Mouse (Mus musculus): Measurements from ENCODE around the gene Ccser2. TPM values are rescaled to one million over a fixed set of nuclear protein-coding genes. Genes with fewer than 3 reads are reported as not detected.

Ccser2 gene
- total and polyA plus RNA-seq, 3 experiments: 3.0 to 4.2 TPM; not detected in 1

DNA sequence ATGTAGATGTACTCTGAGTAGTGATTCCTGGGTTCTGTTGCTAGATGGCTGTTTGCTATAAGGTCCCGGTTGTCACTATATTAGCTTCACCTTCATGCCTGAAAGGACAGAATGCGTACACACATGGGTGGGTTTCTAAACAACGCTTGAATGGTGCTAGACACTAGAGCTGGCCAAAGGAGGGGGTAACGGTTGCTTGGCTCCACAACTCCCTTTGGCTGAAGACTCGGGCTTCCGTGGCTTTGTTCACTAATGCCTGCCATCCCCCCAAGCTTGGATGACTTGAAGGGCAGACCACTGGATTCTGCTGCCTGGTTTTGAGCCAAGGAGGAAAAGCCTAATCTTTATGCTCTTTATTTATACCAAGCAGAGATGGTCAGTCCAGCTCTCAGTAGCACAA, 98.3 kb downstream of the Ccser2 start:
- DNase-seq (ENCODE audit: low read depth, low spot score): no peak
- H3K4me3 ChIP-seq (ENCODE audit: control insufficient read depth in 1 of 2, insufficient read depth in 1 of 2, low read depth in 2 of 2, low read length in 2 of 2): no peak overlapping the region
- H3K9me3 ChIP-seq (replicated peaks; ENCODE audit: insufficient read depth, low read length): no peaks in the 10 kb centered on the region
- H3K27ac ChIP-seq (ENCODE audit: control insufficient read depth, low read depth, low read length): no peak overlapping the region
- no peaks in the 10 kb centered on the region for H3K36me3 ChIP-seq (ENCODE audit: control insufficient read depth in 1 of 2, insufficient read depth in 2 of 2, low read length in 2 of 2)
- no peak for TF ChIP-seq ZNF384 (IDR thresholded peaks at IDR 0.05; ENCODE audit: low read depth, low read length)
- TF ChIP-seq JUND (IDR thresholded peaks at IDR 0.05; ENCODE audit: low read depth, low read length): no peak
- TF ChIP-seq ELF1 (IDR thresholded peaks at IDR 0.05; ENCODE audit: low read depth, low read length): no peak
- TF ChIP-seq ZMIZ1 (IDR thresholded peaks at IDR 0.05; ENCODE audit: low read depth, low read length): no peak
- no peak for TF ChIP-seq E2F4 (IDR thresholded peaks at IDR 0.05; ENCODE audit: borderline replicate concordance, low read depth, low read length)
- no peak for TF ChIP-seq CHD2 (IDR thresholded peaks at IDR 0.05; ENCODE audit: low read length)
- TF ChIP-seq UBTF (IDR thresholded peaks at IDR 0.05; ENCODE audit: borderline replicate concordance, insufficient read depth, low read depth, low read length): no peak
- no peak for TF ChIP-seq CTCF (IDR thresholded peaks at IDR 0.05 in 2 of 3, conservative IDR thresholded peaks at IDR 0.05 in 1 of 3; ENCODE audit: control insufficient read depth in 1 of 3, insufficient read depth in 1 of 3, low read depth in 2 of 3, low read length in 3 of 3, poor library complexity in 1 of 3, severe bottlenecking in 1 of 3)
- TF ChIP-seq MEF2A (IDR thresholded peaks at IDR 0.05; ENCODE audit: extremely low read depth, insufficient replicate concordance, low read depth, low read length, poor library complexity, severe bottlenecking): no peak
- no peak for TF ChIP-seq NELFE (IDR thresholded peaks at IDR 0.05; ENCODE audit: low read depth, low read length)
- TF ChIP-seq POLR2AphosphoS2 (IDR thresholded peaks at IDR 0.05; ENCODE audit: low read length): no peak
- TF ChIP-seq CHD1 (IDR thresholded peaks at IDR 0.05; ENCODE audit: low read depth, low read length): no peak
- no peaks in the 10 kb centered on the region for H3K79me2 ChIP-seq (ENCODE audit: control insufficient read depth, insufficient read depth, low read length, poor library complexity)
- H3K4me1 ChIP-seq (ENCODE audit: control insufficient read depth in 1 of 2, insufficient read depth in 2 of 2, low read length in 2 of 2): no peaks in the 10 kb centered on the region
- H3K9ac ChIP-seq (ENCODE audit: control insufficient read depth, low read depth, low read length, poor library complexity, severe bottlenecking): no peak overlapping the region
- no peaks in the 10 kb centered on the region for H3K27me3 ChIP-seq (ENCODE audit: control insufficient read depth in 1 of 2, insufficient read depth in 2 of 2, low read length in 2 of 2)

- H3K36me3 ChIP-seq (ENCODE audit: control insufficient read depth in 1 of 2, insufficient read depth in 2 of 2, low read length in 2 of 2): no peaks in the 10 kb centered on the region
- H3K9me3 ChIP-seq (replicated peaks; ENCODE audit: insufficient read depth, low read length): no peaks in the 10 kb centered on the region
- H3K79me2 ChIP-seq (ENCODE audit: control insufficient read depth, insufficient read depth, low read length, poor library complexity): no peaks in the 10 kb centered on the region
- H3K4me3 ChIP-seq (ENCODE audit: control insufficient read depth in 1 of 2, insufficient read depth in 1 of 2, low read depth in 2 of 2, low read length in 2 of 2): no peak overlapping the region
- no peak overlapping the region for H3K27ac ChIP-seq (ENCODE audit: control insufficient read depth, low read depth, low read length)
- no peak for TF ChIP-seq MEF2A (IDR thresholded peaks at IDR 0.05; ENCODE audit: extremely low read depth, insufficient replicate concordance, low read depth, low read length, poor library complexity, severe bottlenecking)
- TF ChIP-seq SIN3A (IDR thresholded peaks at IDR 0.05; ENCODE audit: low read length): no peak
- TF ChIP-seq HCFC1 (IDR thresholded peaks at IDR 0.05; ENCODE audit: low read depth, low read length): no peak
- no peak for TF ChIP-seq ZNF384 (IDR thresholded peaks at IDR 0.05; ENCODE audit: low read depth, low read length)
- no peak for TF ChIP-seq CHD1 (IDR thresholded peaks at IDR 0.05; ENCODE audit: low read depth, low read length)
- no peak for TF ChIP-seq ZC3H11A (IDR thresholded peaks at IDR 0.05; ENCODE audit: low read depth, low read length)
- TF ChIP-seq MAZ (IDR thresholded peaks at IDR 0.05; ENCODE audit: low read depth, low read length): no peak
- no peak for TF ChIP-seq USF2 (IDR thresholded peaks at IDR 0.05; ENCODE audit: borderline replicate concordance in 1 of 2, insufficient read depth in 1 of 2, low read depth in 1 of 2, low read length in 2 of 2)
- no peak for TF ChIP-seq MXI1 (IDR thresholded peaks at IDR 0.05; ENCODE audit: low read depth, low read length)
- no peak for TF ChIP-seq POLR2AphosphoS5 (IDR thresholded peaks at IDR 0.05; ENCODE audit: borderline replicate concordance, low read depth, low read length)
- no peak for TF ChIP-seq ETS1 (IDR thresholded peaks at IDR 0.05; ENCODE audit: low read depth, low read length)
- TF ChIP-seq TBP (IDR thresholded peaks at IDR 0.05; ENCODE audit: low read depth, low read length): no peak
- no peak for TF ChIP-seq ZKSCAN1 (IDR thresholded peaks at IDR 0.05; ENCODE audit: low read depth, low read length)
- no peak for TF ChIP-seq NELFE (IDR thresholded peaks at IDR 0.05; ENCODE audit: low read depth, low read length)
- TF ChIP-seq KAT2A (conservative IDR thresholded peaks at IDR 0.05; ENCODE audit: low read depth, low read length): no peak
- no peak for TF ChIP-seq MYC (IDR thresholded peaks at IDR 0.05; ENCODE audit: low read depth, low read length)
- TF ChIP-seq RAD21 (IDR thresholded peaks at IDR 0.05; ENCODE audit: low read depth, low read length): no peak
- no peak for DNase-seq (ENCODE audit: low read depth, low spot score)
- no peaks in the 10 kb centered on the region for H3K4me1 ChIP-seq (ENCODE audit: control insufficient read depth in 1 of 2, insufficient read depth in 2 of 2, low read length in 2 of 2)
- H3K9ac ChIP-seq (ENCODE audit: control insufficient read depth, low read depth, low read length, poor library complexity, severe bottlenecking): no peak overlapping the region
- H3K27me3 ChIP-seq (ENCODE audit: control insufficient read depth in 1 of 2, insufficient read depth in 2 of 2, low read length in 2 of 2): no peaks in the 10 kb centered on the region
These were observed 99.7 kb downstream of the Ccser2 start for GRCm38 (mm10) chr14:36868769-36869362.
